Mouse (Mus musculus) CD4-positive, CD25-positive, alpha-beta regulatory T cell, adult 4 months (primary cell): Measurements from ENCODE around the gene Usp38. TPM values are rescaled to one million over a fixed set of nuclear protein-coding genes. Genes with fewer than 3 reads are reported as not detected.
"Not testable (repeated sequence)": the region's sequence is repeated elsewhere in the genome, so short reads cannot be mapped to it uniquely, and the experiment has no call there.

Experiments
- ATAC-seq: one replicate; pipeline ENCODE4 v1.8.0; 2017
- polyA plus RNA-seq, 2 experiments: library from polyadenylated mRNA; unstranded; fragments of 100-300 nt; shearing (Covaris generic); gene quantifications; one replicate each; pipeline ENCODE4 v1.2.1; 2017

The Usp38 gene
- polyA plus RNA-seq: 10 to 100 TPM; 22.5 to 24.2 TPM

GRCm38 (mm10) chr8:81014789-81015699 lies at the start of gene Usp38:
Gene Usp38, minus strand, starts transcription at chr8:81014928.
- peak; percentile 79 for ATAC-seq

DNA sequence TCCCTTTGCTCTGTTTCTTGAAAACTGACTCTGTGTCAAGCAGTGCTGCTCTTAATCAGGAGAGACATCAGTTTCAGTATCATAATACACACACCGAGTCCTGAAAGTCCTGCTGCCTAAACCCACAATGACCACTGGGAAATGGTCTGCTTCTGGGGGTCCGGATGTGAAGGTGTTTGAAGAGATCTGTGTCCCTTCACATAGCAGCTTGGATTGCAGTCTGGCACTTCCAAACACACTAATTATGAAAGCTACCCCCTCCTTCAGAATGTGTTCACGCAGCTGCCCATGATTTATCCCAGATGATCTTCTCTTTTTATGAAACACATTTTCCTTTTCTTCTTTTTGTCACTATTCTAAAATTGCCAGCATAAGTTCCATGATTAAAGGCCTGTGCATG lies 47.8 kb upstream of the Usp38 start:
- no peak for ATAC-seq

- ATAC-seq: peak; percentile 66
Measured at GRCm38 (mm10) chr8:81061950-81062349, 47.2 kb upstream of the Usp38 start.

- ATAC-seq: no peak
Measured at GRCm38 (mm10) chr8:81044201-81044600, 29.5 kb upstream of the Usp38 start.

DNA sequence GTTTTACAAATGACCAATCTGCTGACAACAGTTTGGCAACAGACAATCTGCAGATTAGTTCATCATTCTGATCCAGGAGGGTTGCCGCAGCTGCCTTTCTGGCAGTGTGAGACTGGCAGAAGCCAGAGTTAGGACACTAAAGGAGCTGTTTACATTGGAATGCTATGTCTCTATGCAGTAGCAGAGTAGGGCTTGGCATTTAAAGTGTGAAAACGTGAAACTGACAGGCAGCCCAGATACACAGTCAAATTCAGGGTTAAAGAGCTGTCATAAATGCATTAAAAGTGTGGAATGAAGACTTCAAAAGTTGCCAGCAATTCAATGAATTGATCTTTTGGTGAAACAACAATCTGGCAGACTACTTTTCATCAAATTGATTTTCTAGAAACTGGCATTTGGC lies 13.3 kb upstream of the Usp38 start:
- ATAC-seq: no peak

- ATAC-seq: not testable (repeated sequence)
Measured at GRCm38 (mm10) chr8:81017548-81017947, 2.8 kb upstream of the Usp38 start.

DNA sequence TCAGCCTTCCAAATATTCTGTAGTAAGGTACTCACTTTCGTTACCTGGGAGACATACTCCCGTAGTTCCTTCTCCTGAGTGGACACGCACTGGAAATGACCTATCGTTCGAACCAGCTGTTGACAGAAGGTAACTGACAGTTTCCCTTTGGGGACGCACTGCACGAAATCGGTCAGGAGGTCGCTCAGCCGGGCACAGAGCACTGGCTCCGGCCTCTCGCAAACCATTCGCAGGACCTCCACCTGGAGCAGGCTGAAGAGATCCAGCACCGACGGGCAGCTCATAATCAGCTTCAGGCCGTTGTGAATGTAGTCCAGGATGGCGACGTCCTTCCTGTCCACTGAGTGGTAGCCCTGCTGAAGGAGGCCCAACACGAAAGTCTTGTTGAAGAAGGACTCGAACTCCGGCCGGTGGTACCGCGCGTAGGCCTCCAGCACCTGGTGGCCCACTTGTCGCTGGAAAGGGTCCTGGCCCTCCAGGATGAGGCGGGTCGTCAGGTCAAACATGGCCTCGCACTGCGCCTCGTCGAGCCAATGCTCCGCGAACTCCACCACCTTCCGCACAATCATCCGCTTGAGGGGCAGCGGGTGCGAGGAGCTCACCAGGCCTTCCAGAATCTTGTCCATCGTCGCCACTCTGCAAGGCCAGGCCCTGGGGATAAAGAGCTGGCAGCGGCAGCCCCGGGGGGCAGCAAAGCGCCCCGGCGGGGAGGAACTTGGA lies 757 bp downstream of the Usp38 start:
- no peak for ATAC-seq

- no peak for ATAC-seq
Measured at GRCm38 (mm10) chr8:81012699-81013098, 2.0 kb downstream of the Usp38 start.

DNA sequence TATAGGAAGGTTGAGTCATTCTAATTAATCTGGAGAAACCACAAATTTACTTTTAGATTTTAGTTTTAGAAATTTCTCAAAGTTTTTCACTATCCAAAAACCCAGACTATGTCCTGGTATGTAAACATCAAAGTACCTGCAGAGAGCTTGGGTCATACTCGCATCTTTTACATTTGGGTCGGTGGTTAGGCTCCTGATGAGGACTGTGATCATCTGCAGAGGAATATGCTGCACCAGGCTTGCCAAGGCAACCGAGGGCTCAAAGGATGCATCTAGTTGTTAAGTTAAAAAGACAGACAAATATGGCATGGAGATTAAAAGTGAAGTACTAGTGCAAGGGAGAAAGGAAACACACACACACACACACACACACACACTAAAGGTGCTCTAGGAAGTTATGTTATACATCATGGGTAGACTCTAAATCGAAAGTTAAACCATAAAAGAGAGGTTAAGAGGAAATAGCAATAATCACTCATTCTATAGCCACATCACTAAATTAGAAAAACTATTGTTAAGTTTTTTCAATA lies 2.6 kb downstream of the Usp38 start:
- ATAC-seq: peak; percentile 16

GRCm38 (mm10) chr8:81010386-81010785 lies 4.3 kb downstream of the Usp38 start:
- ATAC-seq: no peak

GRCm38 (mm10) chr8:81005114-81005513 lies 9.6 kb downstream of the Usp38 start:
- ATAC-seq: no peak

DNA sequence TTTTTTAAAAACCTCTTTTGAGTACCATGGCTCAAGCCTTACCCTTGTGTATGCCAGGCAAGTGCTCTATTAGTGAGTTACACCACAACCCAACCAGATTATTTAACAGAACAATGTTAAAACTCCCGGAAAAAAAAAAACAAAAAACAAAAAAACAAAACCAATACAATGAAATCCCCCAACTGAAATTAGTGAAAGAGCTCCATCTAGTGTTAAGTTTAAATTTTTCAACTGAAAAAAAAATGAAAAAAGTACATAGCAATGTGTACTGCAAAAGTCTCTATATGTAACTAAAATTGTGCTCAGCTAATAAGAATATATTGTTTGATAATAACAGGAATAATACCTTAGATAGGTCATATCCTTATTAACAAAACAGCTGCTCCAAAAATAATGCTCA lies 18.1 kb downstream of the Usp38 start:
- ATAC-seq: peak; percentile 39

GRCm38 (mm10) chr8:80991937-80992336 lies 22.8 kb downstream of the Usp38 start:
- ATAC-seq: no peak

- ATAC-seq: no peak
Measured at GRCm38 (mm10) chr8:80982829-80983228, 31.9 kb downstream of the Usp38 start.

DNA sequence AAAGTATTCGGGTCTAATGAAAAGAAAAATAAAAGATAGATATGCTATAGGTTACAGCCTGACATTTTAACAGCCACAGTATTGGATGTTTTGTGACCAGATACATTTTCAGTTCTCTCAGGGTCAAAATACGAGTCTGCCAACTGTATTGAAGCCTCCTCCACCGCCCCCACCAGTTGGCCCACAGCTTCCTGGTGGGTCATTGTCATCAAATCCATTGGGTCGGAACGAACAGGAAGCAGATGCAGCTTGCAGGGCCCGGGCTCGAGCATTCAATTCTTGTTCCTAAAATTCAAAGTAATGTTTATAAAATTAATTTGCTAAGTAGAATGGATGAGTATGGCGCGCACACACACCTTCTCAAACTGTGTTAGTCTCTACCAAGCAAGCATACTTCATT lies 33.0 kb downstream of the Usp38 start:
- no peak for ATAC-seq

DNA sequence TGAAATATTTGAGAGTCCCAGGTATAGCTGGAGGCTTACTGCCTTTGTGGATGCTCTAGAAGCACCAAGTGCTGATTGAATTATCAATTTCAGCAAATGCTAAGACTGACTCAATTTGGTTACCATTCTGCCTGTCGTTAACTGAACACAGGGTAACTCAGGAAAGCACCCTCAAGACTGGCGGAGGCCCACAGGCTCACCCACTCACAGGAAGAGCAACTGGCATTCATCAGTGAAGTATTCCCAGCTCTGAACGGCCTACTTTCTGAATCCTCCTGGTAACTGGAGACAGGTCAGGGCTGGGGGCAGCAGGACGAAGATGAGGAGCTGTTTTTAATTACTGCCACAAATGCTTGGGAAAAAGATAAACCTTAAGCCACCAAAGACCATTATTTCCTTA lies 34.7 kb downstream of the Usp38 start:
- no peak for ATAC-seq

- no peak for ATAC-seq
Measured at GRCm38 (mm10) chr8:80977231-80977630, 37.5 kb downstream of the Usp38 start.

- ATAC-seq: no peak
Measured at GRCm38 (mm10) chr8:80971150-80971549, 43.6 kb downstream of the Usp38 start.

GRCm38 (mm10) chr8:80970000-80970685 lies 44.6 kb downstream of the Usp38 start:
- ATAC-seq: no peak

- no peak for ATAC-seq
Measured at GRCm38 (mm10) chr8:80969423-80969822, 45.3 kb downstream of the Usp38 start.

DNA sequence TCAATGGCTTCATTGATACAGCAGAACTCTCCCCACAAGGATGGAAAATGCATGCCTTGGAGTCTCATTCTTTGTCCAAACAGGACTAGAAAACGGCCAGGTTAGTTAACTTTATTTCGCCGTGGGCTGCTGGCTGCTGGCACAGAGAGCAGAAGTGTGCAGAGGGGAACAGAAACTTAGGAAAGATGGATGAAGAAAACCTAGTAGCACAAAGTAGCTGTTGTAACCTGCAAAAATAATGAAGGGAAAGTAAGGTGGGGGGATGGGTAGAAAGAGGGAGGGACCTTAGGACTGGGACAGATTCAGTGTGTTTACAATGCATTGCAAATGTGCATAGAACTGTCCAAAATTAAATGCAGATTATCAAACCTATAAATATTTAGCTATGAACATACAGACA lies 51.6 kb downstream of the Usp38 start:
- ATAC-seq: no peak

DNA sequence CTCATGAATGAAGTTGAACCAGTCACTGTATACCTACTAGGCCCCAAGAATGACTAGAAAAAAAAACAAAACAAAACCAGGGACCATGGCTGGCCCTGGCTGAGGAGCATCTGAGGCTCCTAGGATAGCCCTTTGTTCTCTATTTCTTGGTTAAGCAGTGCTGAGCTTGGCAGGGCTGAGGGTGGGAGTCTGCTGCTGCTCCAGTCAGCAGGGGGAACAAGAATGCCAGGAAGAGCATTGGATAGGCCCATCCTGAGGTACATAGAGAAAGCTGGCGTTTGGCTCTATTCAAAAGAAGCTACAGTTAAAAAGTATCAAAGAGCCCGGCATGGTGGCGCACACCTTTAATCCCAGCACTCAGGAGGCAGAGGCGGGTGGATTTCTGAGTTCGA lies 52.1 kb downstream of the Usp38 start:
- ATAC-seq: no peak
